Mouse (Mus musculus) adrenal gland, postnatal 4 days (tissue): Measurements from ENCODE around the gene Ptpn14. TPM values are rescaled to one million over a fixed set of nuclear protein-coding genes. Genes with fewer than 3 reads are reported as not detected.

Experiments
- DNase-seq, 2 experiments: peaks; one replicate each; pipeline ENCODE4 v3.0.0; 2021 to 2022; ENCODE audit warnings: low spot score in 2 of 2, mixed read lengths in 2 of 2
- total RNA-seq, 2 experiments: library from RNA; stranded (reverse); gene quantifications; 2 replicates each; pipeline ENCODE4 v1.2.3; 2021

Gene Ptpn14
- total RNA-seq, 2 experiments from 2014 or later, result 20.7 to 33.7 TPM

DNA sequence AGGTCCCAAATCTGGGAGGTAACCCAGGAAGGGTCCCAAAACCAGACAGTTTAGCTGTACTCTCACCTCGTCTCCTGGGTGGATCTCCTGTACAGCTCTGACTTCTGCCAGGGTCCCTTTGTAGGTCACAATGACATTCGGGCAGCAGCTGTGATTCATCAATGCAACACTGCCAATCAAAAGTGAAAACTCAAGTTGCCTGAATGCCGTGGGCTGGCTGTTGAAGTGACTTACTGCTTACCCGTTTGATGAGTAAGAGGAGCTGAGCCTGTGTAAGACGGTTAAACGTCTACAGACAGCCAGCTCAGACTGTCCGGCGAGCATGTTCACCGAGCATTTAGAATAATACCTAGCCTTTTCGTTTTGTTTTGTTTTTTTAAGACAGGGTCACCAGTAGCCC is 160.7 kb downstream of the Ptpn14 start:
- DNase-seq, result no peak

DNA sequence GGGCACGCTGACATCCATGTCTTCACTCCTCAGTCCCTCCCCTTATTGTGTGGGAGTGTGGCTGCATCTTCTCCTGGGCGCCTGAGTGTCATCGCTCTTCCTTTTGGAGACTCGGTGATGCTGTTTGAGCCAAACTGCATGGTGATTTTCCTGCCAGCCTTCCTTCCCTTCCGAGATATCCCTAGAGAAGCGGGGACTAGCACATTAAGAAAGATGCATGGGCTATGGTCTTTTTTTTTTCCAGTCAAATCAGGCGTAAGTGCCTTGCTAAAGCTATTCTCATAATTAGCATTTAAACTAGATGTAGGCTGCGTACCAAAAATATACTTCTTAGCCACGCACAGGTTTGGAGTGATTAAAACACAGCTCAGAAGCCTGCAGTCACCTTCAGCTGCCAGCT is 166.1 kb downstream of the Ptpn14 start:
- no peak for DNase-seq

DNA sequence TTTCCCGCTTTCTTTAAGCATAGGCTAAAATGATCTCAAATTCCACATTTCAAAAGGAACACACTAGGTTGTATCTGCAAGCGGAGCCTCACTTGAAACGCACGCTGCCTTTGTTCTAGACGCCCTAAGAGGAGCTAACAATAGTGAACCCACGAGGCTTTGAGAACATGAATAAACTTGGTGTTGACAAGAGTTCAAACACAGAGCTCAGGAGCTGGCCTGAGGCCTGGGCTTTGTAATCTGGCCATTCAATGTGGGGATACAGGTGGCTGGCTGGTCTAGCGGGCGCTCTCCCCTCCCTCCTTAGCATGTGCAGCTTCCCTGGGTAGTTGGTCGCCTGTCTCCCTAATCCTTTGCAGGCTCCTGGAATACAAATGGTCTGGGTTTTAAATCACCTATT is 169.8 kb downstream of the Ptpn14 start:
- DNase-seq, result no peak

DNA sequence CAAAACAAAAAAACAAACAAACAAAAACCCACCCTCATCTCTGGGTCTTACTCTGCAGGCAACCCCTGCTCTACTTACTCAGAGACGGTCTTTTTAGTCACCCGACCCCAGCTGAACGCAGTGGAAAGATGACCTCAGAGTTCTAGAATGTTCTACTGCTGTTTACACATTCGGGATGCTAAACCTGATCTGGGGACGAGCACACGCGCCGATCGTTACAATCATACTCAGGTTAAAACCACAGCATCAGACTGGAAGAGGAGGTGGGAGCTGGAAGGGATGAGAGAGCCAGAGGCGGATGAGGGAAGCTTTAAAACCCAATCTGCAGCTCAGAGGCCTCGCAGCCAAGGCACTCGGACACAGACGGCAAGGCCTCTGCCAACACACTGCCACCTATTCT is 170.6 kb downstream of the Ptpn14 start:
- DNase-seq, result no peak

DNA sequence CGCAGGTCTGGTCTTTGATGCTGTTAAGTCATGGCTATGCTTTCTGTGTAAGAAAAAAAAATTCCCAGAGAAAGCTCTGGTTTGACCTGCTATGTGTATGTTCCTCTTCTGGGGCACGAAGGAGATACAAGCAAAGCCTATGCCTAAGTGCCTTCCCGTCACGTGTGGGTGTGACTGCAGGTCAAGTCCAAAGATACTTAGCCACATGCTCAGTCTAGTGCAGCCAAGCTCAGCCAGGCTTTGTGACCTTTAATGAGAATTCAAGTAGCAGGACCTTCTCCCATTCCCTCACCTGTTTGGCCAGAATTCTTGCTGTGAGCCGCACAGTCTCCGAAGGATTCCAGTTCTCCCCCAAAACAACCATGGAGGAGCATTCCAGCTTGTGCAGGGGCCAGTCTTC is 171.5 kb downstream of the Ptpn14 start:
- DNase-seq, result no peak

DNA sequence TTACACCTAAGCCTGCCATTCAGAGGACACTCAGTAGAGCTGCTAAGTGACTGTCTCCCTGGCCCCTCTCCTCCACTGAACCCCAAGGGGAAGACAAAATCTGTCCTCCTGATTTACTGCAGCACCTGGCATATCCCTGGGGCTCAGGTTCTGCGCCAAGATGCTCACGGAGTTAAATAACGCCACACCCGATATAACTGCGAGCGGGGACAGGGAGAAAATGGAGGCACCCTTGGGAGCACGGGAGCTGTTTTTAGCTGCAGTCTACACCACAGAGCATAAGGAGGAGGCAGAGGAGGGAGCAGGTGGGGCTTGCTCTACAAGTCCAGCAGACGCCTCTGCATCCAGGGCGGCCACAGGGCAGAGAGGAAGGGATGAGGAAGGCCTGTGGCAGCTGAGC is 174.3 kb downstream of the Ptpn14 start:
- no peak for DNase-seq

DNA sequence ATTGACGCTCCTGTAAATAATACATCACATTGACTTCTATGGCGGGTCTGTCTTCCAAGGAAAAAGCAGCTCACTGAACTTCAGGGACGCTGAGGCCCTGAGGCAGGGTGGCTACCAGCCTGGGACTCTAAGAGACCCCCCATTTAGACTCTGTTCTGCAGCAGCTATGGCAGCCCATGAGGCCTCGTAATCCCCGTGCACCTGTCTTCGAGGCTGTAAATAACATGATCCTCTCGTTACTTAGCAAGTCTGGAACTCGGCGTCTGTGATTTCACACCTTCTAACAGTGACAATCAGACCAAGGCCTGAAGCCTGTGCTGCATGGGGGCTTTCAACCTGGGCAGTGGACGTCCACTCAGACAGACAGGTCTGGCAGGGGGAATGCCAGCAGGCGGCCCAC is 175.1 kb downstream of the Ptpn14 start:
- DNase-seq, result no peak

DNA sequence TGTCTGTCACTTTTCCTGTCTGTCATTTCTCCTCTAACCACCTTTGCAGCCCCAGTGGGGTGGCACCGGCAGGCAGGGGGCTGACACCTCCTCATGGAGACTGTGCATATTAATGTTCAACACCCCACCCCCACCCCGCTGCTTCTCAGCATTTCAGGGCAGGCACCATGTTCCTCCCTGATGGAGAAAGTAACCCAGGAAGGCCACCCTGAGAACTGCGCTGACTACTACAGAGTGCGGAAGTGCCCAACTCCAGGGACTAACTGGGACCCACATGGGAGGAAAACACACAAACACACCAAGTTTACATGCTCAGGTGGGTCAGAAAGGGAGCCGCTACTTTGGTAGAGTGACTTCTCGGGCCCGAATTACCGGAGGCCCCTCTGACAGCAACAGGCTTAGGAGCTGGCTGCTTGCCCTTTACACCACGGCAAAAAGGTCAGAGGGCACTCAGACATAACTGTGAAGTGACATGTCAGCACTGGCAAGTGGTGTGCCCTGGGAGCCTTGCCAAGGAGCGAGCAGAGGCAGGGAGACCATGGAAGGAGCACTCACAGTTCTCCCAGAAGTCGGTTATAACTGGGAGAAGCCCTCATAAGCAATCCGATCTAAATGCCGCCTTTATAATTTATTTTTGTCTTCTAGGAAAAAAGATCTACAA is 182.7 kb downstream of the Ptpn14 start:
- no peak for DNase-seq

DNA sequence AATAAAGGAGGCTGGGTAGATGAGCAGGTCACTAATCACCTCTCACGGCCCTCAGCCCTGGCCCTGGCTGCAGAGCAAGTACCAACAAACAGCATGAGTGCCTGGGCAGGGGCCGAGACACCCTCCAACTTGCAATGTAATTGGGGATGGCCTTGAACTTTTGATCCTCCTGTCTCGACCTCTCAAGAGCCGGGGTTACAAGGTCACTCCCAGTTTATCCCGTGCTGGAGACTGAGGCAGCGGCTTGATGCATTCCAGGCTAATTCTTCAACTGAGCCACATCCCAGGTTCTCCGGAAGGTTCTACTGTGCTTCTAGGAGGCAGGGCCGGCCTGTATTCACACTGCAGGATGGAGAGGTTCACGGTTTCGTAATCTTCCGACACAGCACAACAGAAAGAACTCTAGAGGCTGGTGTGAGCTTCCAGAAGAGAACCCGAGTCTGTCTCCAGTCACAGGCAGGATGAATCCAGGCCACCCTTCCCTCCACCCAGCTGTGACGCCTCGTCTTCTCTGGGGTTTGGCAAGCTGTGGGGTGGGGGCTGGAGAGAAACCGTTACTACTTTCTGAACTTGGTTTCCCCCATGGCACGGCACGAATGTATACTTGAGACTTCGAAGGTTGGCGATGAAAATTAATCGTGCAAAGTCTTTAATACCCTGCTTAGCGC is 185.2 kb downstream of the Ptpn14 start:
- DNase-seq, result no peak

DNA sequence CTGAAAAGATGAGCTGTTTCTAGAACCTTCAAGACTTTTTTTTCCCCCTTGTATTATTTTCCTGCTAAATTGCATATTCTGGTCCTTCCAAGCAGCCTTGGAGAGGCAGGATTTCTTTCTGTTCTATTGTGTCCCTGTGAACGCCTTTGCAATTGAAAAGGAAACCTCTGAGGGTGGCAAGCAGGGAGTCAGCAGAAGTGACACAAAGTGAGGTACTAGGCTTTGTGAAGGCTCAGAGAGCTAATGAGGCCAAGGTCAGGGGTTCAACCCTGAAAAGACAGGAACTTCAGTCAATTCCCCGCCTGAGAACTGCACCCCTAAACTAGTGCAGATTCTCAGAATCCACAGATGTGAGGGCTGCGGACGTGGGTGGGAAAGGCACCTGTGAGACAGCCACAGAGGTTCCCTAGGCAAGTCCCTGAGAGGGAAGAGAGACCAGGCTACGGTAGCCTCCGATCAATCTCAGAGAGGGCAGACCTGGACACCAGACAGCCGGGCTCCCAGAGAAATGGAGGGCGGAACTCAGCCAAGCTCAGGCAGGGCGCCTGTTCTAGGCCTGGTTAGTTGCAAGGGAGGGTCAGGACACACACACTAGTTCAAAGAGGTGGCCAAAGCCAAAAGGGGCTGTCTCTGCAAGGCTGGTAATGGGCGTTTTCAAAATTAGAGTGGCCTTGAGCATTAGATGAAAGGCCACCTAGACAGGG is 188.5 kb downstream of the Ptpn14 start:
- no peak for DNase-seq

DNA sequence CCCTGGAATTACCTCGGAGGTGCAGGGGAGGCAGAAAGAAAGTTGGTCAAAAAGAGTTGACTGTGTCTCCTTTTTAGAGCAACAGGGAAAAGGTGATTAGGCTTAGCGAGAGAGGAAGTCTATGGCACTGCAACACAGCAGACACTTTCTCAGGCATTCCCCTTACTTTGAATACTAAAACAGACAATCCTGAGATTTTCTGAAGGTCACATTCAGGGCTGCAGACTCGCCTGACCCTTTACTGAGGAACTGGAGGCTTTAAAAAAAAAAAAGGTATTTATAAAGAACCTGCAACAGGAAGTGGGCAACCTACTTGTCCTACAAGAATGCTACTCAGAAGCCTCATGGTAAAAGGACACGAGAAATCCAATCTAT is 189.0 kb downstream of the Ptpn14 start:
- no peak for DNase-seq

DNA sequence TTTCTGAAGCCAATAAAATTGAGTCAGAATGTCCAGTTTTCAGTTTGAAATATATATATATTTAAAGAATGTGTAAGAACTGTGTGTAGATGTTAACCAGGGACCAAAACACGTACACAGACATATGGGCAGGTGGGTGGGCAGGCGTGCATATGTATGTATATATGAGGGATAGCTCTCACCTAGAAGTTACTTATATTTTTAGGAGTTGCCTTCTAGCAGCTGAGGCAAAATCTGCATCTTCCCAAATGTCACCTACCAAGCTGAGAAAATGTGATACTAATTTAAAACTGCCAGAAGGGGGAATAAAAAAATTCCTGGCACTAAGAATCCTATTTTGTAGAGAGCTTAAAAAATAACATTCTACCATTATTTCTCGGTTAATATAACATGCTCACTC is 191.7 kb downstream of the Ptpn14 start:
- no peak for DNase-seq

DNA sequence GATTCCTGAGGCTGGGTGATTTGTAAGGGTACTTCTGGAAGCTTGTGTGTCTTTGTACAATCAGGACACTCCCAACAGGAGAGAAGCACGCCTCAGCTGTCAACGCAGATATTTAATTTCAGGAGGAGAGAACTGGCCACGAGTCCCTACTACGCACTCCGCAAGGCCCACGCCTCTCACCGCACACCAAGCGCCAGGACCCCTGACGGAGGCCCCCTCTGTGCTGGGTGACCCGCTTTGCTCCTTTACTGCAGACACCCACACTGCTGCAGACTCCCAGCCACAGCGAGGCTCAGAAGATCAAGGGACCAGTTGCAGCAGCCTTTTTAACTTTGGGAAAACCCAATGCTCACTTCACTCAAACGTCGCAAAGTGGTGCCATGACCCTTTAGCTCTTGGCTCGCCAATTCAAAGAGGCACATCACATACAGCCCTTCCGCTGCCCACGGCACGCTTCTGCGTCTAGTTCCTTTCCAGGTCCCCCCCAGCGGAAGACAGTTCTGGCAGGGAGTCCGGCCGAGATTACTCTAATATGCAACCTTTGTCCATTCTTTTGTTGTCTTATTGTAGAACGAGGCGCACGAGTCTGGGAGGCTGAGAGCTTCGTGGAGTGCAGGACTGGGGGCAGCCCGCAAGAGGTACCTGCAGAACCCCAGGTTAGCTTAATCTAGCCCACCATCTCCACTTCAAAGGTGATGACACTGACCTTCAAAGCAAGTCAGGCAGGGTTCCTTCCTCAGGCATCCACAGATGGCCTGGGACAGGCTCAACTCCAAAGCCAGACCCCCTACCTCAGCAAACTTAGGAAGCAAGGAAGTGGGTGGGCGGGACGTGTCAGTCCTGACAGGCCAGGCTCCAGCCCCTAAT is 192.9 kb downstream of the Ptpn14 start:
- no peak for DNase-seq

DNA sequence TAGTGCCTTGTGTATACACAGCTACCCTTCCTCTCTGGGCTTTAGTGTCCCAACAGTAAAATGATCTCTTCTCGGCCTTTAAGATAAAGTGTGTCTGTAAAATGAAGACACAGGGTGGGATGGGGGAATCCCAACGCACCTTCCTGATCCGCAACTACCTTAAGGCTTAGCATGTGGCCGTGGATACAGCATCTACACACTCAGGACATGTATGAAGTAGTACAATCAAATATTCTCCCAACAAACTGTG is 193.4 kb downstream of the Ptpn14 start:
- DNase-seq, result no peak

DNA sequence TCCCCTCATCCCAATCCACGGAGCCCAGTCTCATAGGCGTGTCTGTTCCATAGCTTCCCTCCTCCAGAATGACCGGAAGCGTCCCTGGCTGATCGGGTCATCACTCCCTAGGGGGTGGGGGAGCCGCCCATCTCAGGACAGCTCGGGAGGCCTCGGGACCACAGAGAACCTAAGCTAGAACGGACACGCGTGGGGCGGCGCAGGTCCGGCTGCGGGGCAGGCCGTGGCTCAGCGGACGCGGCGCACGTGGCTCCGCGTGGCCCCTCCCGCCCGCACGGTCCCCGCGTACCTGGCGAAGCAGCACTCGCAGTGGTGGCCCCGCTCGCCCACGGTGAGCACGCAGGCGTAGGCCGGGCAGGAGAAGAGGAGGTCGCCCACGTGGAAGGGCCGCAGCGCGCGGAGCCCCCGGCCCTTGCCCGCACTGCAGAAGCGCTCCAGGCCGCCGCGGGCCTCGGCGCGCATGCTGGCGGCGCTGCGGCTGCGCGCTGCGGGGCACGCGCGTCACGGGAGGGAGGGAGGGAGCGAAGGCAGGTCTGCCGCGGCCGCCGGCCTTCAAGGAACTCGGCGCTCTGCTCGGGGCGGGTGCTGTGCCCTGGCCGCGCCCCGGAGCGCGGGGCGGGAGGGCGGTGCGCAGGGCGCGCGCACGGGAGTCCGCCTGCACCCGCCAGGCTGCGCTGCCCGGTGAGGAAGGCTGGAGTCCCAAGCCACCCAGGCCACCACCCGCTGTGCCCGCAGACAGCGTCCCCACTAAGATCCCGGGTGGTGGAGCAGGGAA is 193.9 kb downstream of the Ptpn14 start, which contains the start of gene Smyd2:
Gene Smyd2, minus strand, starts transcription at position 546 of the 775 bp plus-strand sequence.
- DNase-seq, result peak; percentile 32 to 57

DNA sequence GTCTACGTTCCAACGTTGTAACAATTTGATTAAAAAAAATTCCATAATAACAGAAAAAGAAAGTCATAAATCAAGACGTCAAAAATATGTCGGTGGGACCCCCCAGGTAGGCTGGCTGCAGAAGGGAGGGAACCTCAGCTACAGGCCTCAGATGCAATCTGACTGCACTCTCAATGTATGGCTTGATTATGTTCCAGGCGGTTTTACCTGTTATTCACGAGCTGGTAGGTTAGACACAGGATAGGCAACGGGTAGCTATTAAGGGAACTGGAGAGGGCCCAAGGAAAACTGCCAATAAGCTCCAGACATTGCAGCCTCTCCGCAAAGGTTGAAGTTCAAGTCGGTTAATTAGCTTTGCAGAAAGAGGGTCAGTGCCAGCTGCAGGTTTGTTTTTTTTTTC is 194.7 kb downstream of the Ptpn14 start:
- DNase-seq, result no peak

DNA sequence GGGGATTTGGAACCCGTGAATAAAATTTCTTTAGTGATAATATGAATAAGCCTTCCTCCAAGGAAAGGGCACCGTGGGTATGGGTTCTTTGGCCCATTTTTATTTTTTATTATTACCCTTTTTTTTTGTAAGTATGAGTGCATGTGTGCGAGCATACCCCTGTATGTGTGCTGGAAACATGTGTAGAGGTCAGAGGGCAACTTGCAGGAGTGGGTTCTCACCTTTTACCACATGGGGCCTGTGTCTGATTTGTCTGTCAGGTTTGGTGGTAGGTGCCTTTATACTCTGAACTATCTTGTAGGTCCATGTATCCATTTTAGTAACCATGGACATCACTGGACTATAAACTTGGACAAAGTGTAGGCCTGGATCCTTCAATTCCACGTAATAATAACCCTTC is 195.1 kb downstream of the Ptpn14 start:
- DNase-seq, result no peak

DNA sequence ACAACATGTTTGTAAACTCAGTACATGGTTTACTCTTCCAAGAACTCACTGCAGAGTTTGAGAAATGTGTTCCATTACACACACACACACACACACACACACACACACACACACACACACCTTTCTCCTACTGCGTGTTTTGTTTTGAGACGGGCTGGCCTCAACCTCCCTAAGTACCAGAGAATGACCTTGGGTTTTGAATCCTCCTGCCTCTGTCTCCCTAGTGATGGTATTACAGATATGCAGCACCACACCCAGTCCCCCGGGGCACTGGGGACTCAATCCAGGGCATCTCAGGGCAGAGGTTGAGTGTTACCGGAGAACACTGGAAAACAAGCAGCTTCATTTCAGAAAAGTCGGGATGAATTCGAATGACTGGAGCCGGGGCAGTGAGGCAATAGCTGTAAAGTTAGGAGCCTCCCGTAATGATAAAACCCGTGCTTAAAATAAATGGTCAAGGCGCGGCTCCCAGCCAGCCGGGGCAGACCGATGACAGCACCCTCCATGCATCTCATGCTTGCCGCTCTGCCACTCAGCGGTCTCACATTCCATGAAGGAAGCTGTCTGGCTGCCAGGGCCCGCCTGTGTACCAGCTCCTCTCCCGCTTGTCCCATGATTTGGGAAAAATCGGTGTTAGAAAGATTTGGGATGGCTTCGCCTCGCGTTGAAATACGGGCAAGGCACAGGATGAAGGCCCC is 196.0 kb downstream of the Ptpn14 start:
- DNase-seq, result no peak

DNA sequence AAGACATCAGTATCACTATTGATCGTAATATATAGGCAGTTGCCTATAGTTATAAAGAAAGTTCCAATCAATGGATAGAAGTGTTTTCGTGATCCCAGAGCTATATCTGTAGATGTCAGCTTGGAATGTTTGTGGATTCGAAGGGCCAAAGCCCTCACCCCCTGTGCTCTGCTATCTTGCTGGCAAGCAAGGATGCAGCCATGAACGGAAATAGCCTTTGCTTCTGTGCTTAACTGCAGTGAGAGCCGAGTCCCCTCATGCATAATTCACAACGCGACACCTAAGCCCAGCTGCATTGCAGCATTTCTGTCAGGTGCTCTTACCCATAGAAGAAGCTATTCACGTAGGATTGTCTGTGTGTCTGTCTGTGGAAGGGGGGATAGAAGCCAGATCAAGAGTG is 198.2 kb downstream of the Ptpn14 start:
- DNase-seq, result no peak
